Mouse (Mus musculus): ENCODE data around the gene Esyt1. TPM values are rescaled to one million over a fixed set of nuclear protein-coding genes. Genes with fewer than 3 reads are reported as not detected.
A peak's percentile ranks its signal among the peaks of the same experiment; 100 is the strongest.

Esyt1 gene
- total and polyA plus RNA-seq, 3 experiments = 20.2 to 48.0 (median 38.2) TPM

- Histone ChIP-seq H3K9me3 (replicated peaks; ENCODE audit: low read length) (no peaks in the 10 kb centered on the region), H3K27ac (ENCODE audit: insufficient read depth, low read depth) (peak within 1 kb of the TSS; percentile 69), H3K27me3 (replicated peaks) (no peaks in the 10 kb centered on the region), H3K36me3 (replicated peaks in 1 of 2; ENCODE audit: control insufficient read depth in 1 of 2, insufficient read depth in 1 of 2, low read length in 1 of 2) (peaks cover 18 to 22% of the 10 kb centered on the region in 2 experiments), H3K4me2 (ENCODE audit: insufficient read depth, low read depth, poor library complexity, severe bottlenecking) (0 out of 2 replicates have a peak within 1 kb of the TSS, but pooled peaks have one; percentile 21), H3K4me1 (ENCODE audit: control insufficient read depth in 1 of 2, insufficient read depth in 2 of 2) (peaks cover 12 to 25% of the 10 kb centered on the region in 2 experiments), H3K79me2 (replicated peaks; ENCODE audit: control insufficient read depth, extremely low read depth, insufficient read depth, poor library complexity, severe bottlenecking) (peaks cover 18% of the 10 kb centered on the region), H3K9ac (ENCODE audit: insufficient read depth, low read depth) (peak within 1 kb of the TSS; percentile 99), H3K4me3 (replicated peaks in 1 of 3; ENCODE audit: low read depth in 2 of 3, low read length in 2 of 3, poor library complexity in 1 of 3) (peak within 1 kb of the TSS; percentile 72 to 79 (median 77))
- peak; percentile 87 for TF ChIP-seq MAX (IDR thresholded peaks at IDR 0.05; ENCODE audit: low read length)
- TF ChIP-seq ZKSCAN1 (IDR thresholded peaks at IDR 0.05; ENCODE audit: borderline replicate concordance, low read depth, low read length) = no peak
- no peak for TF ChIP-seq CTCF (conservative IDR thresholded peaks at IDR 0.05 in 1 of 2, IDR thresholded peaks at IDR 0.05 in 1 of 2; ENCODE audit: low read depth in 2 of 2, low read length in 2 of 2)
- peak; percentile 85 for TF ChIP-seq KAT2A (IDR thresholded peaks at IDR 0.05; ENCODE audit: insufficient replicate concordance, low read length)
- TF ChIP-seq MAZ (IDR thresholded peaks at IDR 0.05; ENCODE audit: low read depth, low read length) = peak; percentile 61
- TF ChIP-seq CHD1 (IDR thresholded peaks at IDR 0.05; ENCODE audit: low read depth, low read length) = no peak
- TF ChIP-seq E2F4 (IDR thresholded peaks at IDR 0.05; ENCODE audit: insufficient replicate concordance, low read depth, low read length) = peak; percentile 98
- TF ChIP-seq GABPA (IDR thresholded peaks at IDR 0.05; ENCODE audit: insufficient replicate concordance, low read depth, low read length) = peak; percentile 65; the same call in 1 of the 2 replicates
- TF ChIP-seq USF2 (conservative IDR thresholded peaks at IDR 0.05; ENCODE audit: low read depth, low read length) = no peak
- TF ChIP-seq NRF1 (IDR thresholded peaks at IDR 0.05; ENCODE audit: low read depth, low read length) = no peak; the same call in 1 of the 2 replicates
- peak; percentile 99 for TF ChIP-seq TBP (conservative IDR thresholded peaks at IDR 0.05; ENCODE audit: low read depth, low read length)
- peak; percentile 89 for TF ChIP-seq ELF1 (IDR thresholded peaks at IDR 0.05; ENCODE audit: low read depth, low read length)
- no peak for TF ChIP-seq RAD21 (IDR thresholded peaks at IDR 0.05; ENCODE audit: low read depth, low read length)
- TF ChIP-seq CHD2 (IDR thresholded peaks at IDR 0.05; ENCODE audit: low read length) = no peak
- peak; percentile 99 for TF ChIP-seq ZNF384 (IDR thresholded peaks at IDR 0.05; ENCODE audit: low read depth, low read length)
- no peak for TF ChIP-seq USF1 (IDR thresholded peaks at IDR 0.05; ENCODE audit: low read depth, low read length)
- no peak for TF ChIP-seq JUN (IDR thresholded peaks at IDR 0.05; ENCODE audit: insufficient read depth, low read depth, low read length)
- TF ChIP-seq SMC3 (IDR thresholded peaks at IDR 0.05; ENCODE audit: low read depth, low read length) = no peak
- peak; percentile 73 for TF ChIP-seq JUND (conservative IDR thresholded peaks at IDR 0.05; ENCODE audit: low read depth, low read length)
- peak; percentile 95 for TF ChIP-seq TCF12 (IDR thresholded peaks at IDR 0.05; ENCODE audit: low read depth, low read length)
- peak; percentile 100 for TF ChIP-seq NELFE (IDR thresholded peaks at IDR 0.05; ENCODE audit: low read depth, low read length)
- peak; percentile 99 for TF ChIP-seq ZMIZ1 (IDR thresholded peaks at IDR 0.05; ENCODE audit: low read depth, low read length)
- TF ChIP-seq UBTF (IDR thresholded peaks at IDR 0.05; ENCODE audit: low read depth, low read length) = peak; percentile 60; the same call in 1 of the 2 replicates
- peak; percentile 67 for TF ChIP-seq ETS1 (conservative IDR thresholded peaks at IDR 0.05; ENCODE audit: low read depth, low read length)
- peak; percentile 97 for TF ChIP-seq HCFC1 (IDR thresholded peaks at IDR 0.05; ENCODE audit: low read depth, low read length)
- peak; percentile 93 for TF ChIP-seq MXI1 (IDR thresholded peaks at IDR 0.05; ENCODE audit: low read depth, low read length)
- TF ChIP-seq RCOR1 (conservative IDR thresholded peaks at IDR 0.05; ENCODE audit: low read depth, low read length) = peak; percentile 73; the same call in 1 of the 2 replicates
- peak; percentile 61; the same call in 1 of the 2 replicates for TF ChIP-seq BHLHE40 (IDR thresholded peaks at IDR 0.05; ENCODE audit: low read depth, low read length)
- peak; percentile 98 for TF ChIP-seq MYC (IDR thresholded peaks at IDR 0.05; ENCODE audit: low read depth, low read length)
- peak; percentile 74 for TF ChIP-seq IRF4 (IDR thresholded peaks at IDR 0.05; ENCODE audit: low read depth, low read length)
- TF ChIP-seq ZC3H11A (IDR thresholded peaks at IDR 0.05; ENCODE audit: low read depth, low read length) = no peak
- TF ChIP-seq EP300 (IDR thresholded peaks at IDR 0.05; ENCODE audit: low read length) = no peak
- TF ChIP-seq SIN3A (IDR thresholded peaks at IDR 0.05; ENCODE audit: low read length) = peak; percentile 93
- TF ChIP-seq POLR2A (IDR thresholded peaks at IDR 0.05; ENCODE audit: low read depth, low read length) = peak; percentile 100
- TF ChIP-seq PAX5 (IDR thresholded peaks at IDR 0.05; ENCODE audit: low read length) = no peak
- TF ChIP-seq MAFK (IDR thresholded peaks at IDR 0.05; ENCODE audit: insufficient replicate concordance, low read length) = no peak
- peak; percentile 96 for TF ChIP-seq MEF2A (IDR thresholded peaks at IDR 0.05; ENCODE audit: borderline replicate concordance, low read depth, low read length)
- peak; percentile 100 for TF ChIP-seq POLR2AphosphoS2 (IDR thresholded peaks at IDR 0.05; ENCODE audit: low read depth, low read length)
- peak; percentile 98 for DNase-seq (ENCODE audit: extremely low read depth)
- in situ Hi-C loops (cut with MboI; ENCODE audit: low pct_ligation_motif_present, low pct_unique_long_range_greater_than_20kb, low sequenced_read_pairs) (no loop called here), dilution Hi-C loops (cut with MboI; ENCODE audit: extremely low pct_ligation_motif_present, extremely low pct_unique_long_range_greater_than_20kb, low sequenced_read_pairs) (no loop called here)
These were observed 23.4 kb upstream of the Esyt1 start, which contains the start of gene Rpl41 for GRCm38 (mm10) chr10:128548947-128549681. Gene Rpl41, minus strand, starts transcription at chr10:128549305.

Measured in CH12.LX (cell line).